9 mouse cellular contexts compared by ENCODE assay signal in genomic region chr6:48396686-48397085, GRCm38 (mm10). TPM values are rescaled to one million over a fixed set of nuclear protein-coding genes. Genes with fewer than 3 reads are reported as not detected.
DNase-seq lines count a peak whose midpoint lies in the region; ATAC-seq and TF ChIP-seq lines count a peak whose summit lies in the region.
"Had no signal": no experiment of that assay in that cellular context is flagged by ENCODE, and none has a peak within 500 bp of the region (broad histone marks: within the 10 kb centered on the region; RNA-seq: fewer than 3 reads in every experiment).

No protein-coding gene starts in this region.

- H3K9ac ChIP-seq in lung, embryonic 16.5 days (ENCODE audit: low read length): no peak overlapping the region; the same call in 1 of the 2 replicates
- no peak overlapping the region for H3K9ac ChIP-seq in intestine, postnatal 0 days (ENCODE audit: low read depth, low read length)
- peak overlapping the region; percentile 95 for H3K9ac ChIP-seq in stomach, embryonic 16.5 days (ENCODE audit: low read length)

- no peaks in the 10 kb centered on the region for H3K9me3 ChIP-seq in lung, embryonic 16.5 days (ENCODE audit: control insufficient read depth, low read length)
- H3K9me3 ChIP-seq in intestine, postnatal 0 days (ENCODE audit: control insufficient read depth): no peaks in the 10 kb centered on the region
- no peaks in the 10 kb centered on the region for H3K9me3 ChIP-seq in stomach, embryonic 16.5 days (replicated peaks; ENCODE audit: control insufficient read depth, low read length)

- peak overlapping the region; percentile 66 for H3K4me2 ChIP-seq in lung, embryonic 16.5 days (ENCODE audit: low read depth, low read length)
- H3K4me2 ChIP-seq in intestine, postnatal 0 days (replicated peaks; ENCODE audit: low read depth): peak overlapping the region; percentile 90; the same call in 1 of the 2 replicates
- peak overlapping the region; percentile 88 for H3K4me2 ChIP-seq in stomach, embryonic 16.5 days (ENCODE audit: low read depth, low read length)

- no peaks in the 10 kb centered on the region for H3K27me3 ChIP-seq in lung, embryonic 16.5 days (ENCODE audit: control insufficient read depth, insufficient read depth, low read depth, low read length)
- H3K27me3 ChIP-seq in intestine, postnatal 0 days (replicated peaks; ENCODE audit: control insufficient read depth, insufficient read depth, low read length): no peaks in the 10 kb centered on the region
- H3K27me3 ChIP-seq in stomach, embryonic 16.5 days (ENCODE audit: control insufficient read depth, insufficient read depth, low read length): no peaks in the 10 kb centered on the region

- DNase-seq in cerebellum, adult 8-10 months: peak; percentile 28
- DNase-seq in cerebellum, adult 11 months: no peak
- DNase-seq in lung, postnatal 4 days: no peak
- no peak for DNase-seq in ovary, postnatal 36 days (ENCODE audit: low spot score)
- no peak for DNase-seq in layer of hippocampus, postnatal 10 days (ENCODE audit: low spot score in 2 of 2)
- DNase-seq: adrenal gland, postnatal 25 days had no signal

- no peak for ATAC-seq in lung, embryonic 16.5 days (ENCODE audit: low read depth)
- no peak for ATAC-seq in intestine, postnatal 0 days
- ATAC-seq in stomach, embryonic 16.5 days (ENCODE audit: insufficient read depth, low FRiP score): no peak

- H3K27ac ChIP-seq in lung, embryonic 16.5 days (ENCODE audit: low read length): no peak overlapping the region
- no peak overlapping the region for H3K27ac ChIP-seq in intestine, postnatal 0 days (ENCODE audit: low read depth, low read length)
- no peak overlapping the region for H3K27ac ChIP-seq in stomach, embryonic 16.5 days (ENCODE audit: low read length)

- WGBS in lung, embryonic 16.5 days: 93% methylated on average over 1 of the region's 1 CpGs
- WGBS in intestine, postnatal 0 days: 91% methylated on average over 1 of the region's 1 CpGs
- WGBS in stomach, embryonic 16.5 days: 97% methylated on average over 1 of the region's 1 CpGs

- peaks cover 13% of the 10 kb centered on the region for H3K4me1 ChIP-seq in lung, embryonic 16.5 days (replicated peaks; ENCODE audit: control insufficient read depth, insufficient read depth, low read length)
- peaks cover 6% of the 10 kb centered on the region for H3K4me1 ChIP-seq in intestine, postnatal 0 days (replicated peaks; ENCODE audit: control insufficient read depth, insufficient read depth, low read length)
- H3K4me1 ChIP-seq in stomach, embryonic 16.5 days (ENCODE audit: control insufficient read depth, insufficient read depth, low read length): peaks cover 17% of the 10 kb centered on the region

- peak overlapping the region; percentile 90 for H3K4me3 ChIP-seq in lung, embryonic 16.5 days (ENCODE audit: low read length)
- no peak overlapping the region for H3K4me3 ChIP-seq in intestine, postnatal 0 days (ENCODE audit: low read depth, low read length)
- peak overlapping the region; percentile 88; the same call in 1 of the 2 replicates for H3K4me3 ChIP-seq in stomach, embryonic 16.5 days (replicated peaks; ENCODE audit: low read length)

- no peaks in the 10 kb centered on the region for H3K36me3 ChIP-seq in lung, embryonic 16.5 days (ENCODE audit: control insufficient read depth, insufficient read depth, low read length)
- H3K36me3 ChIP-seq in intestine, postnatal 0 days (ENCODE audit: control insufficient read depth, insufficient read depth): no peaks in the 10 kb centered on the region
- H3K36me3 ChIP-seq in stomach, embryonic 16.5 days (ENCODE audit: control insufficient read depth, insufficient read depth, low read length): no peaks in the 10 kb centered on the region

- TF ChIP-seq CTCF in intestine, postnatal 0 days (IDR thresholded peaks at IDR 0.05; ENCODE audit: low read depth): no peak

RNA-seq across cellular contexts. Expression of gene Krba1, which starts 1.3 kb away (rescaled TPM):
- 20.4 and 20.7 TPM in 2 replicates for polyA plus RNA-seq in lung, embryonic 16.5 days (2015; fragmentation: Nextera tagmentation; extraction: Ambion mirVana)
- polyA plus RNA-seq in intestine, postnatal 0 days (2015; fragmentation: Nextera tagmentation; extraction: Ambion mirVana): 20.0 and 20.1 TPM in 2 replicates
- 16.2 and 16.8 TPM in 2 replicates for polyA plus RNA-seq in stomach, embryonic 16.5 days (2015; fragmentation: Nextera tagmentation; extraction: Ambion mirVana)
- total RNA-seq in layer of hippocampus, postnatal 10 days (2021): 10 to 100 TPM; 43.0 to 54.4 TPM

RNA-seq across cellular contexts. Expression of gene Zfp467, which starts 48.9 kb away (rescaled TPM):
- polyA plus RNA-seq in lung, embryonic 16.5 days (2015; fragmentation: Nextera tagmentation; extraction: Ambion mirVana): 21.0 and 22.6 TPM in 2 replicates
- polyA plus RNA-seq in intestine, postnatal 0 days (2015; fragmentation: Nextera tagmentation; extraction: Ambion mirVana): 18.9 and 19.3 TPM in 2 replicates
- polyA plus RNA-seq in stomach, embryonic 16.5 days (2015; fragmentation: Nextera tagmentation; extraction: Ambion mirVana): 24.1 and 24.4 TPM in 2 replicates
- 10 to 100 TPM; 17.2 to 21.3 TPM for total RNA-seq in layer of hippocampus, postnatal 10 days (2021)

RNA-seq across cellular contexts. Expression of gene Sspo, which starts 51.3 kb away (rescaled TPM):
- 0.14 and 0.36 TPM in 2 replicates for polyA plus RNA-seq in lung, embryonic 16.5 days (2015; fragmentation: Nextera tagmentation; extraction: Ambion mirVana)
- 0.61 and 0.74 TPM in 2 replicates for polyA plus RNA-seq in intestine, postnatal 0 days (2015; fragmentation: Nextera tagmentation; extraction: Ambion mirVana)
- polyA plus RNA-seq in stomach, embryonic 16.5 days (2015; fragmentation: Nextera tagmentation; extraction: Ambion mirVana): 0.14 and 0.89 TPM in 2 replicates
- total RNA-seq in layer of hippocampus, postnatal 10 days (2021): under 1 TPM; 0.21 to 0.58 TPM
